Mouse (Mus musculus): ENCODE data around the gene Gm26741.
"Not testable (repeated sequence)": the region's sequence is repeated elsewhere in the genome, so short reads cannot be mapped to it uniquely, and the experiment has no call there.

Gene Gm26741

DNA sequence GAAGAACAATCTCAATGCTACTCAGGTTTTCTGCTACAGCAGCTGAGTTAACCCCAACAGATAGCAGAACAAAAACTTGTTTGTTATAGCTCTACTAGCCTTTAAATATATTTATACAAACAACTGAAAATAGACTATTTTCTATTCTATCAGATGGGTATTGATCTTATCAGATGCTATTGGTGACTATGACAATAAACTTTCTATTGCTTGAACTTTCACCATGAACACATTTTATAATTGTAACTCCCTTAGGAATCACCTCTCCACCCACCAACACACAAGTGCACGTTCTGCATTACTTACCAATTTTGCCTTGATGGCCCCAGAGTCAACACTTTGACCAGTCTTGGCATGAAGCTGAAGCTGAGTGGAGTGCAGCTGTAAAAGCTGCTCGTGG is at the start of gene Gm26741:
TSS of gene Gm26741 (plus strand) at position 301 of the 400 bp plus-strand sequence.
- no peak for DNase-seq (ENCODE audit: low read depth, low spot score)

DNA sequence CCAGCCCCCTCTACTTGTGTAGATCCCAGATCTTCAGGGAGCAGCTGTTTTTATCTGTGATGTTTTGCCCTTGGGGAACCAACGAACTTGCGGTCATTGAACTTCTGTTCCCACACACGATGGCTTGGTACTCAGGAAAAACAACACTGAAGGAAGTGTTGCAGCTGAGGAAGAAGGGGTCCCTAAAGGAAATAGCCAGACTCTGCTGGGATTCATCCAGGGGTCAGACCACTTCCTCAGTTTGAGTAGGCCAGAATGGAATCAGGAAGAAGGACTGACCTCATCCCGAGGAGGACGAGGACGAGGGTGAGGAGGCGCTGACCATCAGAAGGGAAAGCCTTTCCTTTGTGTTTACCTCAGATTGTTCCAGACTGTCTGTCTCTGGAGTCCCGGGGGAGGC is 49.4 kb upstream of the Gm26741 start:
- no peak for DNase-seq (ENCODE audit: low read depth, low spot score)

DNA sequence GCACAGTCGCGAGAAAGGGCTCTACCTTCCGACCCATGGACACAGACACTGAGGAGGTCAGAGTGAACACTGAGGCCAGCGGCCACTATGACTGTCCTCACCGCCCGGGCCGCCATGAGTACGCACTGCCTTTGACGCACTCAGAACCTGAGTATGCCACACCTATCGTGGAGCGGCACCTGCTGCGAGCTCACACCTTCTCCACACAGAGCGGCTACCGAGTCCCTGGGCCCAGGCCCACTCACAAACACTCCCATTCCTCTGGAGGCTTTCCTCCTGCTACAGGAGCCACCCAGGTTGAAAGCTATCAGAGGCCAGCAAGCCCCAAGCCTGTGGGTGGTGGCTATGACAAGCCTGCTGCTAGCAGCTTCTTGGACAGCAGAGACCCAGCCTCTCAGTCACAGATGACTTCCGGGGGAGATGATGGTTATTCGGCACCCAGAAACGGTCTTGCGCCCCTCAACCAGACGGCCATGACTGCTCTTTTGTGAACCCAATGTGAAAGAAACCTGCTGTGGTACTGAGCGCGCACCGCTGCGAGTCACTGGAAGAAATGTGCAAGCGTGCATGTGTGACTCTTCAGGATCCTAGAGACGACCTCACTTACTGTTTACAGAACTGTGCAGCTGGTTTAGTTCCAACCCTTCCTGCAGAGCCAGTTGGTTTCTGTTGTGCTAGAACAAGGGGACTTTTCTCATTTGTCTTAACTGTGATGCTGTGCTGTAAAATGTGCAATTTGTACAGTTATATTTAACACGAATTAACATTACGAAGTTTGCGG is 38.9 kb upstream of the Gm26741 start:
- no peak for DNase-seq (ENCODE audit: low read depth, low spot score)

DNA sequence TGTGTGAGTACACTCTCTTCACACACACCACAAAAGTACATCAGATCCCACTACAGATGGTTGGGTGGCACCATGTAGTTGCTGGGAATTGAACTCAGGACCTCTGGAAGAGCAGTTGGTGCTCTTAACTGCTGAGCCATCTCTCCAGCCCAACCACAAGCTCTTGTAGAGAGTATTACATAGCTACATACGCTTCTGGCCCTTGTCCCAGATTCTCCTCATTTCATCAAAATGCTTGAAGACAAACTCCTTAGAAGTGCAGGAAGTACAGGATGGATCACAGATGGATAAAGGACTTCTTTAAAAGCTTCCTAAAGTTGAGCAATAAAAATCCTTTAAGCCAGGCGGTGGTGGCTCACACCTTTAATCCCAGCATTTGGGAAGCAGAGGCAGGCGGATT is 36.6 kb upstream of the Gm26741 start:
- no peak for DNase-seq (ENCODE audit: low read depth, low spot score)

DNA sequence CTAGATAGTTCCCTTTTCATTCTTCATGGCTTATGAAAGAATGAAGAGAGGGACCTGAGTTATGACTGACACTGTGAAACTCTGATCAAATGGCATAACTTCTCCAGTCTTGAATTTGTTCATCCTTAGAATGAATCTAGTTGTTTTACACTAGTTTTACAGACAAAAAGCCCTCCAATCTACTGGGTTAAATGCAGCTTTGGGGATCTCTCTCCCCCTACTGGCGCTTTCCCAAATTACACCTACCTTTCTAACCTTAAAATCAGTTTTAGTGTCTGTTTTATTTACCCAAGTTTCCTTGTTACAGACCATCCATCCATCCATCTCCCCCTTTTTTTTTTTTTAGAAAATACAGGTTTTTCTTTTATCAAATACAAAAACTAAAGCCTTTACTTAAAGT is 27.6 kb upstream of the Gm26741 start:
- peak; percentile 11 for DNase-seq (ENCODE audit: low read depth, low spot score)

DNA sequence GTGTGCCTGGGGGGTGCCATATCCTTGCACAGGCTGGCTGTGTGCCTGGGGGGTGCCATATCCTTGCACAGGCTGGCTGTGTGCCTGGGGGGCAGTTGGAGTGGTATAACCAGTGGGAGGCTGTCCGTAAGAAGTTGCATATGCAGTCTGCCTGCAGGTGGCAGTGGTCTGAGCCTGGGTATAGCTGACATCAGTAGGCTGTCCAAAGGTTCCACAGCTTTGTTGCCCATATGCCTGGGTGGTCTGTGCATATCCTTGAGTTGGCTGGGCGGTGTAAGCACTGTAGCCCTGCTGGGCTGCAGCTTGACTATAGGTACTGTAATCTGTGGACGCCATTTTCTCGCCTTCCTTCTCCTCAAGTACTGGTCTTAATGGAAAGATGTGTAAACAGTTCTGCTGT is 15.2 kb upstream of the Gm26741 start:
- DNase-seq (ENCODE audit: low read depth, low spot score), result not testable (repeated sequence)

DNA sequence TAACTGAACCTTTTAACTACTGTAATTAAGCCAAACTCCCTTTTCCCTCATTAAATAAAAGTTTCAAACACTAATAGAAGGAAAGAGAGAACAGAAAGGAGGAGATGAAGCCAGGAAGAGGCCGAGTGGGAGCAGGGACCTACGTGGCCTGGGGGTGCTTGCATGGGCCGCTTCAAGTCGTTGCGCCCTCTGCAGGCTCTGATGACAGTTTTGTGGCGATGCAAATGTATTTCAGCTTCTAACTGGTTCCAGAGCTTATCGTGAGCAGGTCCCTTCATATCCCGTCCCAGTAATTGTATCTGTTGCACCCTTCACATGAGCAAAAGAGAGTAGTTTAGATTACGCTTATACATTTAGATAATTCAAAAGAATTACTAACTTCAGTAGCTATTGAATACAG is 5.4 kb upstream of the Gm26741 start:
- no peak for DNase-seq (ENCODE audit: low read depth, low spot score)

DNA sequence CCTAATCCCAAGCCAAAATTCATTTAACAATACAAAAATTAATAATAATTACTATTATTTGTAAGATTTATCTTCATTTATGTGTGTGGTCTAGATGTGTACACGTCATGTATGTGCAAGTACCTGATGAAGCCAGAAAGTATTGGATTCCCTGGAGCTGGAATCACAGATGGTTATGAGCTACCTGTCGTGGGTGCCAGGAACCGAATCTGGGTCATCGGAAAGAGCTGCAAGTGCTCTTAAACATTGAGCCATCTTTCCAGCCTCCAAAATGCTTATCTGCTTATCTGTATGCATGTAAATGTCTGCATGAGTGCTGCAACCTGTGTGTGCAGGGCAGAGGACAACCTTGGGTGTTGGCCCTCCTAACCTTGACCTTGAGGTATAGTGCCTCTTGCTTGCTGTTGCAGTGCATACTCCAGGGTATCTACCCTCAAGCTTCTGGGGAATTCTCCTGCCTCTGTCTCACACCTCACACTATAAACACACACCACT is 1.7 kb downstream of the Gm26741 start:
- no peak for DNase-seq (ENCODE audit: low read depth, low spot score)

DNA sequence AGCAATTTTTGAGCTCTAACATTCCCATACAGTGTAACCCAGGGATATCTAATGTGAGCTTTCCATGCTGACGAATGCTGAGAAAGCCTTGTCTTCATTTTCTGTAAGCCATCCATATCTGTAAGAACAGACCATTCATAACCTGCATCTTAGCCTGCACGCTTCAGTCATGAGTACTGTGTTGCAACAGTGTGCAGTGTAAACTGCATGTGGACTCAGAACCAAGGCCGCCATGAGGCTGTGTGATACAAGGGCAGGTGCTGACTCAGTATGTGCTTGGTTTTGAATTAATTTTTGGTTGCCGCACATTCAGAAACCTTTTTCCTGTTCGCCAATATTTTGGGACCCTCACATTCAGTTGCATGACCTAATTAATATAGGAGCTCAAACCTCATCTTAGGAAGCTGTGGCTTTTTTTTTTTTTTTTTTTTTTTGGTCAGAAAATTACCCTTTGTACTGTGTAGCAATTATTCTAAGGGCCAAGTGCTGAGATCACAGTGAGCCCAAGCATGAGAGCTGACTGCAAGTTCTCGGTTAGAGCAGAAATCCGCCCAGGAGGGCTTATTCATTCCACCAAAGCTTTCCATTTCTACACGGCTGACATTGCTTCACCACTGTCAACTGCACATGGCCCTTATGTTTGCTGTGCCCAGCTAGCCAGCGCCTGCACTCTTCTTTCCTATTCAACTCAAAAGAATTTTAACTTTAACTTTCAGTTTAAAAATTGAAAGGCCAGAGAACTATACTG is 2.5 kb downstream of the Gm26741 start:
- no peak for DNase-seq (ENCODE audit: low read depth, low spot score)

DNA sequence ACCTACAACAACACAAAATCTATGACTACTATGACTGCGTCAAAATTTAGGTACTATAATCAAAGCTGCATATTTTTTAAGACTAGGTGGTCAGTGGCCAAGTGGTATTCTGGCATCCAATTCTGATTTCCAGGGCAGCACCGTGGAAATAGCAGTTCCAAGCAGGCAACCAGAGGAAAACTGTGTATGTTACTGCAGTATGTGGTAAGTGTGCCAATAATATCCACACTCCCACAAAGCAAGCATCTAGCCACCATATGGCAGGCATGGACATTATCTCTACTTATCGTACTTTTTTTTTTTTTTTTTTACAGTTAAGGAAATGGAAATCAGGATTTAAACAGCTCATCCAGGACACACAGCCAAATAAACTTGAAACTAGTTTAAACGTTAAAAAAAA is 9.8 kb downstream of the Gm26741 start:
- no peak for DNase-seq (ENCODE audit: low read depth, low spot score)

DNA sequence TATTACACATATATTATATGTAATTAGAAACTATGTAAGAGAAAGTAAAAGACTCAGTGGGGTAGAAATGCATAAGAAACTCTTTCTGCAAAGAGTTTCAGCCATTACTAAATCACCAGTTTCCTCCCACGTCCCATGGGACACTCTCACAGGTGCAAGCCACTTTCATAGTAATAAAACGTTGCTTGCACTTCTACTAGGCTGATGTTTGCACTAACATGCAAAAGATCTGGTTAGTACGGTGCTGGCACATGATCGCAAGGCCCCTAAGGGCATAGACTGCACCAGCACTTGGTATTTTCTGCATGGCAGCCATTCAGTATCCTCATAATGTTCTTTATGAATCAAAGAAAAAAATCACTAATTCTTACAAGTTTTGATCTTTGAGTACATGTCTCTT is 15.3 kb downstream of the Gm26741 start:
- DNase-seq (ENCODE audit: low read depth, low spot score), result no peak

DNA sequence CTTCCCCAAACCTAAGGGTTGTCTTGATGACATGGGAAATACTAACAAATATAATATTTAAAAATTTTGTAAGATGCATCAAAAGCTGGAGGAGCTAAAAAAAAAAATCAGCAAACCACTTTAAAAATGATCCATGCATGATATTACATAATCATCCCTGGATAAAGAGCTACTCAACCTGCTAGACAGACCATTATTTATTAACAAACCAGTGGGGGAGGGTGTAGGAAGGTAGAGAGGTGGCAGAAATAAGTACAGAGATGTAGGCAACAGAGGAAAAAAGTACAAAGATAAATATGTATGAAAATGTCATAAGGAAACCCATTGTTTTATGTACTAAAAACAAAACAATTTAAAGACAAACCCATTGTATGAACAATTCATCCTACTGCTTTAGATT is 16.1 kb downstream of the Gm26741 start:
- no peak for DNase-seq (ENCODE audit: low read depth, low spot score)

DNA sequence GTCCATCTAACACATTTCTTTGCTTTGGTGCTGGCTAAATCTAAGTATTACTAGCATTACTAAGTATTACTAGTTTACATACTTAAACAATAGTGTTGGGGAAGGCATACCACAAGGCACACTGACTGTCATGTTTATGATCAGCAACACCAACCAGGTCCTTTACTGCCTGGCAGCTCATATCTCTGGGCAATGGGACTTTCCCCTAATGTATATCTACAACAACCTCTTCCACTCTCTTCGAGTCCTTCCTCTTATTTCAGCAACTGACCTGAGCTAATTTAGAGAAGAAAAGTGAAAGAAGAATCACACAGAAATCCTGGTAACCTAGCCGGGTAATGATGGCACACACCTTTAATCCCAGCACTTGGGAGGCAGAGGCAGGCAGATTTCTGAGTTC is 17.9 kb downstream of the Gm26741 start:
- no peak for DNase-seq (ENCODE audit: low read depth, low spot score)

DNA sequence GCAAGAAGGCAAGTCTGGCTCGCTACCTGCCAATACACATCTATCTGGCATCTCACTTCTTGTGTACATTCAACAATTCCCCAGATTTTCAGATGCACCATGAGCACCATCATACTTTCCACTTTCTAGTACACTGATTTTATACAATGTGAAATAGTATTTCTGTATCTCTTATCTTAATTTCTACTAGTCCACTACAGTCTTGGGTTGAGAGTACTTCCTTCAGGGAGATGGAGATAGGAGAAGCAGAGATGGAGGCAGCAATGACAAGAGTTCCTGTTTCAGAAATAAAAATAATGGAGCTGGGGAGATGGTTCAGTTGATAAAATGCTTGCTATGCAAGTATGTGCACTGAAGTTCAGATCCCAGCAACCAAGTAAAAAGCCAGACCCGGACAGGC is 19.2 kb downstream of the Gm26741 start:
- DNase-seq (ENCODE audit: low read depth, low spot score), result no peak

DNA sequence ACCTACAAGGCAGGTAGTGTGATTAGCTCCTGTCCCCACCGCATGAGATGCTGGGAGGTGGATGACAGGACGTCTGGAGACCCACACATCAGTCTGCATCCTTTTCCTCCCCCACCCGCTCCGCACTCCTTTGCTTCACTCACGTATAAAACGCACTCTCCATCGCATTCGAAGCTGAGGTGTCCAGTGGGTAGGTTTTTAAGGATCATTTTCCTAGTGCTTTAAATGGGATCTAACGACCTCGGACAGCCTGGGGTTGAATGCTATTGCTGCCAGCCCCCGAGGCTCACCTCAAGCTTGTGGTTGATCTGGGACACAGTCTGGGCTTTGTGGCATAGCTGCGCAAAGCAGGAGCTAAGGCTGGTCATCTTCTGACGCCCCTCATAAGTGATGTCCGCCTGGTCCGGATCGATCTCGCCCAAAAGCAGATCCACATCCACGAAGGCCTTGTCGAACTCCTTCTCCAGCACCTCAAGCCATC is 22.8 kb downstream of the Gm26741 start:
- DNase-seq (ENCODE audit: low read depth, low spot score), result peak; percentile 9

DNA sequence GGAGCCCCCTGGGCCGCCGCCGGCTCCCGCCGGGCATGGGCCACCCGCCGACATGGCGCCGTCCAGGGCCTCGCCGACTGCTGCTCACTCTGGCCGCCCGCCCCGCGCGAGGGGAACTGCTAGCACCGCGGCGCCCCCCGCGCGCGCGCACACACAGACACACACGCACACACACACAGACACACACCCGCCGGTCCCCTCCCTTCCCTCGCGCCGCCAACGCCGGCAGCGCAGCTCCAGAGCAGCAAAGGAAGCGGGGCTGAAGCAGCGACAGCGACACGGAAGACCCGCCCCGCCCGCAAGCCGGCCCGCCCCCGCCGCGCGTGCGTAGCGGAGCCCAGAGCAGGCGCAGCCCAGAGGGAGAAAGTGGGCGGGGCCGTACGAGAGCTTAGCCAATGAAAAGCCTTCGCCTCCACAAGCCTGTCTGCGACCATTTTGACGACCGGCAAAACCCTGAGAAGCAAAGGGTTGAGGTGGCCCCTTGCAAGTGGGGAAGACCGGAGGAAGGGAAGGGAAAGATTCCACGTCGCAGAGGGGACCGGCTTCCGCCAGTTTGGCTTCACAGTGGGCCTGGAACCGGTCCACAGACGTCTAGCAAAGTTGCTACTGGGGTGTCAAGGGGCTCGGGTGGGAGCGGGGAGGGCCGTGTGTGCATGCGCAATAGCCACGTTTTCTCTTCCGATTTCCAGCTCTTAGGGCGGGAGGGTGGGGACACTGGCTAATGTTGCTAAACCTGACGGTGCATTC is 23.5 kb downstream of the Gm26741 start, which contains the start of gene Gopc:
TSS of gene Gopc (minus strand) at position 280 of the 747 bp plus-strand sequence.
- DNase-seq (ENCODE audit: low read depth, low spot score), result peak; percentile 96

DNA sequence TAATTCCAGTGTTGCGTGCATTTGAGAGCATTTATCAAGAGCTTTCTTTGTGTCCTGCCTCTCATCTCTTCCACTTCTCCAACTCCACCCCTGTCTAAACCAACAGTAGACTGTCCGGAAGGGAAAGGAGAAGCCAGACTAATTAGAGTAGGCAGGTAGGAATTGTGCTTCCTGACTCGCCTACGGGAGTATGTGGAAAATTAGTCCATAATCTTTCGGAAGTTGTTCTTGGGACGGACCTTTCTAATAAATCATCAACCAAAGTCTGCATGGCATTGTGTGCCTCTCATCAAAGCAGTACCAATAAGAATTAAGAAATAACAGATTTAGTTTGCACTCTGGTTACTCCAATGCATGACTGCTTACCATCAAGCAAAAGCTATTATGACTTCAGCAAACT is 24.5 kb downstream of the Gm26741 start:
- DNase-seq (ENCODE audit: low read depth, low spot score), result no peak

DNA sequence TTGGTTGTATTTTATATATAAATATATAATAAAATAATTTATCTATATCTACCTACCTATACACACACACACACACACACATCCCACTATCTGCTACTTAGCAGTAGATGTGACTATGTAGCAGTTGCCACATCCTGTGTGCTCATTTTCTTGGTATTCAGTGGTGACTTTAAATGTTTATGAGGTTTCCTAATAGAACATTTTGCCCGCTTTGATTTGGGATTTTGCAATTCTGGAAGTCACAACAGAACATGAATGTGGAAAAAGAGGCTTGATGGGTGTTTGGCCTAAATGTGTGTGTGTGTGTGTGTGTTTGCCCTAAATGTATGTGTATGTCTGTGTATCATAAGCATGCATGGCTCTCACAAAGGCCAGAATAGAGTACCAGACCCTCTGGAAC is 25.0 kb downstream of the Gm26741 start:
- no peak for DNase-seq (ENCODE audit: low read depth, low spot score)

DNA sequence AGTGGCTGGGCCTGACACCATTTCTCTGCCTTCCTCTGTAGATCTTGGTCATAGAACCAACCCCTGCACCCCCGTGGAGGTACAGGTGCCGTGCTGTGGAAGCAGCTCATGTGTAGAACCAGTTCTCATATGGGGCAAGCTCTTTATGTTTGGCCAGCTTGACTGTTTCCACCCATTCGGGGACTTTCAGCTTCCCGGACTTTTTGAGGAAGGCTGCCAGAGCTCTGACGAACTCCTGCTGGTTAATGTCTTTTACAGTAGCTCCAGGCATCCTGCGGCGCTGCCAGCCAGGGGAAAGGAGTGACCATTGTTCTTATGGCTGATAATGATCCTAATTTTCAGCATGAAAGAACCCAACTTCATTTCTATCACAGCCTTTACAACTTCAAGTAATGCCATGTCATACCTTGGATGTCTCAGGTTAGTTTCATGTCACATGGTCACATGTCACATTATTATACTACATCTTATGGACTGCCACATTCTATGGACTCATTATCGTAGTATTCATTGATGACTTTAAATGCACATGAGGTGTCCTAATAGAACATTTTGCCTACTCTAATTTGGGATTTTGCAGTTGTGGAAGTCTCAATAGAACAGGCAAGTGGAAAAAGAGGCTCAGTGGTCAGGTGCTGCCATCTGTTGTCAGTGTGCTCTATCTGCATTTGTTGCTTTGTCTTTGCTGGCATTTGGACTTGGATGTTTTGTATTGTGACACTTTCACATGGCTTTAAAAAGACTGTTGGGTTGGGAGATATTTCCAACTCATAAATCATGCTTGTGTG is 26.4 kb downstream of the Gm26741 start:
- DNase-seq (ENCODE audit: low read depth, low spot score), result peak; percentile 47

DNA sequence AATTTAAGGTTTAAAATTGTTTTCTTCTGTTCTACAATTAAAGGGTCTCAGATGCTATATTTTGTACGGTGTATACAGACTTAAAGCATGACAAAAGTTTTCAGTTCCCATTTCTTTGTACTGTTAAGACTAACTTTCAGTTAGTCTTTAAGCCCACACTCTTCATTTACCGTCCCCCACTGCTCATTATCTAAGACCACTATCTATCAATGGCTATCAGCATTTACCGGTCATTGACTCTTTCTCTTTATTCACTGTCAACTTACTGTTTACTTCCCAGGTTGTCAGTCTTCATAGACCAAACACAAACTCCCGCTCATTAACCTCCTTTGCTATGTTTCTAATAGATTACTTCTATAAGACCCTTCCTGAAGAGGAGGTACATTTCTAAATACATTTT is 28.6 kb downstream of the Gm26741 start:
- DNase-seq (ENCODE audit: low read depth, low spot score), result no peak

DNA sequence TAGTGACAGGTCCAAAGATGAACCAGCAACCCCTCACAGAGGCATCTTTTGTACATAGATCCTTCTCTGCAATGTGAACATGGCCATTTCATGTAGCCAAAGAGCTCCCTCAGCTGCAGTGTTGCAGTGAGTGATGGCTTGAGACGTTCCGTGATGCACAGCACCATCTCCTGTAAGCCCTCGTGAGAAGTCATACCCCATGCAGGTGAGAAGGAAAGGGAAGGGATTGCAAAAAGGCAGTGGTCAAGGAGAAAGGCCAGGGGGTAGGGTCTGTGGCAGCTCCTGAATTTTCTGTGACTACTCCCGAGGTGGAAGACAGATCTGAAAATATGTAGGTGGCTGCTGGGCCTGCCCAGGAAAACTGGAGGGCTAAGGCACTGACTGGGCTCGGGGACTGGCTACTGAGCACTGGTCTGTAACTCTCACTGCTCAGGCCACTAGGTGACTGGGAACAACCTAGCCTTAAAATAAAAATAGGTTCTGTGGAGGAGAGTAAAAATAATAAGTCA is 30.4 kb downstream of the Gm26741 start, which contains the start of gene Nepn:
TSS of gene Nepn (plus strand) at position 51 of the 509 bp plus-strand sequence.
- DNase-seq (ENCODE audit: low read depth, low spot score), result no peak

Measured in retina, postnatal 7 days (tissue).